Mouse (Mus musculus) cerebellum, postnatal 10 days (tissue): Measurements from ENCODE around the gene Ncapd2.

Experiments used
- DNase-seq, 2 experiments: peaks; one replicate each; pipeline ENCODE4 v3.0.0; 2021; ENCODE audit warnings: mixed read lengths in 2 of 2

Gene Ncapd2

GRCm38 (mm10) chr6:125191332-125192015 lies at the start of gene Ncapd2, which contains the start of gene Mrpl51:
TSS of gene Ncapd2 (minus strand) at chr6:125191701.
TSS of gene Mrpl51 (plus strand) at chr6:125191801.
- peak; percentile 99 to 100 for DNase-seq

- no peak for DNase-seq
Observed at GRCm38 (mm10) chr6:125240617-125241016, 49.1 kb upstream of the Ncapd2 start.

GRCm38 (mm10) chr6:125239547-125239946 lies 48.0 kb upstream of the Ncapd2 start:
- no peak for DNase-seq

GRCm38 (mm10) chr6:125238396-125238795 lies 46.9 kb upstream of the Ncapd2 start:
- no peak for DNase-seq

GRCm38 (mm10) chr6:125237421-125237820 lies 45.9 kb upstream of the Ncapd2 start:
- no peak for DNase-seq

GRCm38 (mm10) chr6:125236782-125237181 lies 45.3 kb upstream of the Ncapd2 start, which contains the start of gene Cd27:
TSS of gene Cd27 (minus strand) at chr6:125237010.
- no peak for DNase-seq

- no peak for DNase-seq
Observed at GRCm38 (mm10) chr6:125236341-125236740, 44.8 kb upstream of the Ncapd2 start.

GRCm38 (mm10) chr6:125234520-125234828 lies 43.0 kb upstream of the Ncapd2 start:
- DNase-seq, result no peak

GRCm38 (mm10) chr6:125233816-125234519 lies 42.5 kb upstream of the Ncapd2 start:
- no peak for DNase-seq

- no peak for DNase-seq
Observed at GRCm38 (mm10) chr6:125232516-125232915, 41.0 kb upstream of the Ncapd2 start.

- peak; percentile 21 to 28 for DNase-seq
Observed at GRCm38 (mm10) chr6:125232045-125232437, 40.5 kb upstream of the Ncapd2 start.

- peak; percentile 75 to 77 for DNase-seq
Observed at GRCm38 (mm10) chr6:125231117-125232044, 39.9 kb upstream of the Ncapd2 start, which contains the start of gene Tapbpl. TSS of gene Tapbpl (minus strand) at chr6:125231860.

- DNase-seq, result no peak
Observed at GRCm38 (mm10) chr6:125230571-125230970, 39.1 kb upstream of the Ncapd2 start.

- DNase-seq, result no peak
Observed at GRCm38 (mm10) chr6:125225518-125226115, 34.1 kb upstream of the Ncapd2 start.

GRCm38 (mm10) chr6:125222577-125222976 lies 31.1 kb upstream of the Ncapd2 start:
- no peak for DNase-seq

GRCm38 (mm10) chr6:125222146-125222545 lies 30.6 kb upstream of the Ncapd2 start:
- no peak for DNase-seq

GRCm38 (mm10) chr6:125221115-125221745 lies 29.7 kb upstream of the Ncapd2 start:
- DNase-seq, result no peak

- DNase-seq, result peak; percentile 77 to 86
Observed at GRCm38 (mm10) chr6:125218963-125219362, 27.5 kb upstream of the Ncapd2 start.

- DNase-seq, result no peak
Observed at GRCm38 (mm10) chr6:125217899-125218298, 26.4 kb upstream of the Ncapd2 start.

- peak; percentile 28 to 45 for DNase-seq
Observed at GRCm38 (mm10) chr6:125216898-125217297, 25.4 kb upstream of the Ncapd2 start.

GRCm38 (mm10) chr6:125215148-125215954 lies 23.9 kb upstream of the Ncapd2 start, which contains the start of gene Vamp1:
TSS of gene Vamp1 (plus strand) at chr6:125215551.
- DNase-seq, result peak; percentile 96
